Mouse (Mus musculus) ES-E14 (cell line): ENCODE data around the gene Khdc3. TPM values are rescaled to one million over a fixed set of nuclear protein-coding genes. Genes with fewer than 3 reads are reported as not detected.

Experiments used
- DNase-seq: peaks from one replicate; pipeline ENCODE4 v3.0.0-alpha.2; 2013; ENCODE audit warnings: low read depth, low spot score
- H3K27ac ChIP-seq: 2 replicates; pipeline ENCODE4 v1.5.1; 2012; ENCODE audit warnings: low read depth, mild to moderate bottlenecking, low read length, moderate library complexity, mixed read lengths; ENCODE audit not compliant: poor library complexity, insufficient read depth, severe bottlenecking
- H3K36me3 ChIP-seq: 2 replicates; pipeline ENCODE4 v1.6.1; 2012; ENCODE audit warnings: mild to moderate bottlenecking, low read length, moderate library complexity, mixed read lengths; ENCODE audit not compliant: control insufficient read depth, poor library complexity, insufficient read depth, severe bottlenecking
- H3K4me1 ChIP-seq, 2 experiments: fragments of 150-350 bp in 1 of 2; sonication (generic) in 1 of 2; 2 replicates each; pipeline ENCODE4 v1.6.1; 2012; ENCODE audit warnings: low read length in 2 of 2, mild to moderate bottlenecking in 1 of 2, mixed read lengths in 1 of 2; ENCODE audit not compliant: control insufficient read depth in 2 of 2, insufficient read depth in 2 of 2, poor library complexity in 1 of 2
- H3K4me3 ChIP-seq, 2 experiments: fragments of 150-350 bp in 1 of 2; sonication (generic) in 1 of 2; 2 replicates each; pipeline ENCODE4 v1.5.1; 2012; ENCODE audit warnings: low read length in 2 of 2, low read depth in 1 of 2, mild to moderate bottlenecking in 1 of 2, mixed read lengths in 1 of 2; ENCODE audit not compliant: insufficient read depth in 1 of 2, poor library complexity in 1 of 2, severe bottlenecking in 1 of 2
- H3K9ac ChIP-seq: 2 replicates; pipeline ENCODE4 v1.6.1; 2012; ENCODE audit warnings: low read depth, mild to moderate bottlenecking, low read length, mixed read lengths; ENCODE audit not compliant: poor library complexity, insufficient read depth, severe bottlenecking
- H3K9me3 ChIP-seq: fragments of 150-350 bp; sonication (generic); 2 replicates; pipeline ENCODE4 v1.6.1; 2012; ENCODE audit warnings: low read depth, mild to moderate bottlenecking, low read length; ENCODE audit not compliant: control insufficient read depth, insufficient read depth
- CHD2 ChIP-seq: IDR thresholded peaks from 2 replicates; pipeline ENCODE4 v1.6.1; 2014; ENCODE audit warnings: mild to moderate bottlenecking, low read depth, low read length, inconsistent platforms
- HCFC1 ChIP-seq: IDR thresholded peaks from 2 replicates; pipeline ENCODE4 v1.6.1; 2012; ENCODE audit warnings: low read length, inconsistent platforms, borderline replicate concordance; ENCODE audit not compliant: insufficient read depth
- MAFK ChIP-seq: IDR thresholded peaks from 2 replicates; pipeline ENCODE4 v1.6.1; 2014; ENCODE audit warnings: mild to moderate bottlenecking, low read depth, low read length, inconsistent platforms; ENCODE audit not compliant: insufficient read depth
- ZC3H11A ChIP-seq: IDR thresholded peaks from 2 replicates; pipeline ENCODE4 v1.6.1; 2012; ENCODE audit warnings: low read depth, mild to moderate bottlenecking, inconsistent platforms, low read length, borderline replicate concordance
- ZNF384 ChIP-seq: IDR thresholded peaks from 2 replicates; pipeline ENCODE4 v1.6.1; 2012; ENCODE audit warnings: low read depth, low read length, inconsistent platforms
- in situ Hi-C, 2 experiments: fragments of 600-800 bp; cut with MboI; formaldehyde crosslinking; loops; one replicate each; pipeline ENCODE4 v1.15.1; 2025; ENCODE audit warnings: low sequenced_read_pairs in 2 of 2, inconsistent platforms in 1 of 2; ENCODE audit not compliant: unreplicated experiment in 2 of 2
- total RNA-seq: library from RNA; depleted of rRNA; stranded (reverse); fragments of 300-350 nt; gene quantifications from 2 replicates; pipeline ENCODE4 v1.2.3, GENCODE M21; 2012

The Khdc3 gene
- total RNA-seq, 1 experiment = 19.9 TPM

- Histone ChIP-seq H3K27ac (peak overlapping the region; percentile 0; the same call in 1 of the 2 replicates), H3K36me3 (peaks cover 60% of the 10 kb centered on the region), H3K9ac (no peak overlapping the region), H3K9me3 (no peaks in the 10 kb centered on the region), H3K4me3 (no peak overlapping the region), H3K4me1 (peaks cover 0 to 12% of the 10 kb centered on the region in 2 experiments; a peak in 2 of 4 replicates)
- DNase-seq = no peak
- in situ Hi-C loops = no loop called here
- TF ChIP-seq CHD2 (no peak), ZC3H11A (no peak), ZNF384 (no peak), MAFK (no peak), HCFC1 (no peak)
These were observed 23.5 kb downstream of the Khdc3 start for GRCm38 (mm10) chr9:73125043-73125570.

DNA sequence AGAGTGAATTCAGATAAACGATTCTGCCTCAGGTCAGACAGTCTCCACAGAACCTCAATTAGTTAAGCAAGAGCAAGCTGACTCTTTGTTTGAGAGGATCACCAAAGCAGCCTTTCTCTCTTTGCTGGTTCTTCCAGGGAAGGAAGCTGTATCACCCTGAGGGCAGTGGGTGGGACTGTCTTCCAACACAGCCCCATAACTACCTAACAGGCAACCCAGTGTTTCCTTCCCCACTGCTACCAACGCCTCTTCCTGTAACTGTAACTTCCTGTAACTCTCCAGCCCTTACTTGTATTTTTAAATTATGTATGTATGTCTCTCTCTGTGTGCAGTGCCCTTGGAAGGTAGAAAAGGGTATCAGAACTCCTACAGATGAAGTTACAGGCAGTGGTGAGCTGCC, 25.8 kb downstream of the Khdc3 start:
- Histone ChIP-seq H3K36me3 (peaks cover 45% of the 10 kb centered on the region), H3K4me1 (peaks cover 0 to 13% of the 10 kb centered on the region in 2 experiments; a peak in 2 of 4 replicates), H3K9ac (no peak overlapping the region), H3K27ac (peak overlapping the region; percentile 59; the same call in 1 of the 2 replicates), H3K4me3 (no peak overlapping the region), H3K9me3 (no peaks in the 10 kb centered on the region)
- DNase-seq = no peak
- in situ Hi-C loops = no loop called here
- no peak for TF ChIP-seq CHD2
- TF ChIP-seq MAFK = no peak
- TF ChIP-seq ZC3H11A = no peak
- no peak for TF ChIP-seq ZNF384
- no peak for TF ChIP-seq HCFC1

- in situ Hi-C loops = no loop called here
- H3K9me3 ChIP-seq = no peaks in the 10 kb centered on the region
- H3K36me3 ChIP-seq = peaks cover 36% of the 10 kb centered on the region
- no peak overlapping the region for H3K27ac ChIP-seq
- H3K4me1 ChIP-seq = peaks cover 0 to 10% of the 10 kb centered on the region in 2 experiments; a peak in 2 of 4 replicates
- H3K9ac ChIP-seq = no peak overlapping the region
- TF ChIP-seq HCFC1 (no peak), ZNF384 (no peak), CHD2 (no peak), ZC3H11A (no peak), MAFK (no peak)
- no peak overlapping the region for H3K4me3 ChIP-seq
- DNase-seq = no peak
These were observed 28.2 kb downstream of the Khdc3 start for GRCm38 (mm10) chr9:73129875-73130274.

DNA sequence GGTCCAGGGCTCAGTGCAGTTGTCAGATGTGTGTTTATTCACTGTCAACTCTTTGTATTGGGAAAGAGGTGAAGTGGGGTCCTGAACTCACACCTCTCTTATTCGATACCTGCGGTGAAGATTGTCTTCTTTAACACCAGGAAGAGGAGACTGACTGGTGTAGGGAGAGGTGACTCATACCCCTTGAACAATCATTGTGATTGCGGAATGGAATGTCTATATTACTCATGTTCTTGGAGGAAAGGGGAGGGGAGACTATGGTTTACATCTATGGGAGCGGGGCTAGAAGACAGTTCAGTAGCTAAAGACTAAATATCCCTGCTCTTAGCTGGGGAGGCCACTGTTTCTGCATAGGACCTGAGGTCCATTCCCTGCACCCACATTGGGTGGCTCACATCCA, 28.9 kb downstream of the Khdc3 start:
- DNase-seq = no peak
- Histone ChIP-seq H3K9me3 (no peaks in the 10 kb centered on the region), H3K4me1 (peaks cover 0 to 7% of the 10 kb centered on the region in 2 experiments; a peak in 2 of 4 replicates), H3K4me3 (no peak overlapping the region), H3K27ac (no peak overlapping the region), H3K36me3 (peaks cover 29% of the 10 kb centered on the region), H3K9ac (no peak overlapping the region)
- no peak for TF ChIP-seq ZNF384
- TF ChIP-seq HCFC1 = no peak
- TF ChIP-seq MAFK = no peak
- no peak for TF ChIP-seq ZC3H11A
- no peak for TF ChIP-seq CHD2
- in situ Hi-C loops = no loop called here
